Mouse (Mus musculus) intestine, postnatal 0 days (tissue): ENCODE results near the gene Olfr145. TPM values are rescaled to one million over a fixed set of nuclear protein-coding genes. Genes with fewer than 3 reads are reported as not detected.

Experiments
- ATAC-seq: fragments of 200-750 bp; cut with Nextera tagmentation; 2 replicates; pipeline ENCODE4 v1.8.0; 2017; ENCODE audit warnings: mild to moderate bottlenecking, moderate TSS enrichment, moderate library complexity
- H3K27ac ChIP-seq: fragments of 300-500 bp; sonication (generic); 2 replicates; pipeline ENCODE4 v1.5.1; 2014; ENCODE audit warnings: mild to moderate bottlenecking, low read depth, low read length, moderate library complexity
- H3K27me3 ChIP-seq: fragments of 300-500 bp; sonication (generic); replicated peaks from 2 replicates; pipeline ENCODE4 v1.6.1; 2014; ENCODE audit warnings: low read length, mixed read lengths; ENCODE audit not compliant: control insufficient read depth, insufficient read depth
- H3K36me3 ChIP-seq: fragments of 300-500 bp; sonication (generic); 2 replicates; pipeline ENCODE4 v1.6.1; 2014; ENCODE audit warnings: mild to moderate bottlenecking, moderate library complexity; ENCODE audit not compliant: control insufficient read depth, insufficient read depth
- H3K4me1 ChIP-seq: fragments of 300-500 bp; sonication (generic); replicated peaks from 2 replicates; pipeline ENCODE4 v1.6.1; 2014; ENCODE audit warnings: antibody characterized with exemption, low read length, mixed read lengths; ENCODE audit not compliant: control insufficient read depth, insufficient read depth
- H3K4me2 ChIP-seq: fragments of 300-500 bp; sonication (generic); replicated peaks from 2 replicates; pipeline ENCODE4 v1.6.1; 2014; ENCODE audit warnings: low read depth, mild to moderate bottlenecking, moderate library complexity
- H3K4me3 ChIP-seq: fragments of 300-500 bp; sonication (generic); 2 replicates; pipeline ENCODE4 v1.5.1; 2014; ENCODE audit warnings: low read depth, low read length
- H3K9ac ChIP-seq: fragments of 300-500 bp; sonication (generic); 2 replicates; pipeline ENCODE4 v1.6.1; 2014; ENCODE audit warnings: mild to moderate bottlenecking, low read depth, low read length
- H3K9me3 ChIP-seq: fragments of 300-500 bp; sonication (generic); 2 replicates; pipeline ENCODE4 v1.6.1; 2016; ENCODE audit warnings: mixed run types; ENCODE audit not compliant: control insufficient read depth
- CTCF ChIP-seq: sonication (generic); IDR thresholded peaks from 2 replicates; pipeline ENCODE4 v1.5.1; 2016; ENCODE audit warnings: low read depth, mild to moderate bottlenecking, control low read depth, antibody characterized with exemption, moderate library complexity
- whole genome bisulfite sequencing: fragments of 180-500 bp; shearing (Covaris S2); extraction: QIAGEN DNeasy Blood & Tissue Kit; methylation state at CpG from one replicate; pipeline ENCODE4 v1.1.7; 2014; 5-methylcytosine and 5-hydroxymethylcytosine counted together
- polyA plus RNA-seq: library from polyadenylated mRNA; unstranded; fragments of >200 nt; fragmentation: Nextera tagmentation; extraction: Ambion mirVana; gene quantifications from 2 replicates; pipeline ENCODE4 v1.2.1, GENCODE M21; 2015

Gene Olfr145
- polyA plus RNA-seq, 1 experiment from 2014 or later: not detected

DNA sequence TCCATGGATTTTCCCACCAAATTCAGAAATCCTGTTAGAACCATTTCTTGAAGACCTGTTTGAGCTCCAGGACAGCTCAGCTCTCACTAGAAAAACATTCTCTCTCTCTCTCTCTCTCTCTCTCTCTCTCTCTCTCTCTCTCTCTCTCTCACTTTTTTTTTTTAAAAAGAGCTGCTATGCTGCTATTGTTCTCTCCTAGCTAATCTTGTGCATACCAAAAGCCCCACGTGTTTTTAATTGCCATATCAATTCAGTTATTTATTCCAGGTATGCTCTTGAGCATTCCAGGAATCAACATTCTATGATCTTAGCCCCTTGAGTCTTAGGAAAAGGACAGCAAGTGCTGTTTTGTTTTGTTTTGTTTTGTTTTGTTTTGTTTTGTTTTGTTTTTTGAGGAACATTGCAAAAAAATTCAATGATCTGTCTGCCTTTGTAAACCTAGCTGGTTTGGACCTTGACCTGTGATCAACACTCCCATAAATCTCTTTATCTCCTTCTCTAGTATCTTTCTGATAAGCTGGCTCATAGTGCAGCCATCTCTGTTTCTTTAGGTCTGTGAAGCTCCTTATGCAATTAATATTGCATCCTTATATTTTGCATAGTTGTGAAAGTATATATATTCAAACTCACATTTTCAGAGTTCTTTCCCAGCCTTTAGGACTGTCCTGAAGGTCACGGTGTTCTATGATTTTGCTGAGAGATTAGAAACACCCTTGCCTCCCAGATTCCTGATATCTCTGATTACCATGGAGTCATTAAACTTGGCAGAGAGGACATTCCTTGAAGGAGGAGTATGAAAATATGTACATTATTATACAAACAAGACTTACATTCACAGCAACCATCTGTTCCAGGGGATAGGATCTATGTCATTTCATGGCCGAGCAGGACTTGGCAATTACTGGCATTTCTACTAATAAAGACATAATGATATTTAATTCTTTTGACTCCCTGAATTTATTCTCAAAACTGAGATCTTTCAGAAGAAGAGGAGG lies 29.8 kb downstream of the Olfr145 start:
- WGBS: 22% methylated on average over 3 of the region's 3 CpGs
- no peak overlapping the region for H3K9ac ChIP-seq
- no peaks in the 10 kb centered on the region for H3K36me3 ChIP-seq
- no peak for TF ChIP-seq CTCF
- no peaks in the 10 kb centered on the region for H3K27me3 ChIP-seq
- H3K4me3 ChIP-seq: no peak overlapping the region
- H3K27ac ChIP-seq: no peak overlapping the region
- H3K9me3 ChIP-seq: no peaks in the 10 kb centered on the region
- ATAC-seq: peak; percentile 79
- H3K4me1 ChIP-seq: no peaks in the 10 kb centered on the region
- H3K4me2 ChIP-seq: no peak overlapping the region

DNA sequence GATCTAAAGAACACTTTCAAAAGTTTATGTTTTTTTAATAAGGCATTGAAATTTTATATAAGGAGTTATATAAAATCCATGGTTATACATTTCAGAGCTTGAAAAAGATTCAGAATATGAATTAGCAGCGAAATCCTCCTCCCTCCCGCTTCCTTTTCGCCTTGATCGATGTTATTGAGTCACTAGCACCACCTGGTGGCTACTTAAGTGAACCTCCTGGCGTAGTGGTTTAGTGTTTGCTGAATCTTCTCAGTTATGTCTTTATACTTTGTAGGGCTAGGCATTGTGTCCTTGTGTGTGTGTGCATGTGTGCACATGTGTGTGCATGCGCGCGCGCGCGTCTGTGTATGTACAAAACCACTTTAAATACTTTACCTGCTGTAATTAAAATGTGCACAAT lies 36.0 kb downstream of the Olfr145 start:
- Histone ChIP-seq H3K27me3 (no peaks in the 10 kb centered on the region), H3K4me3 (no peak overlapping the region), H3K9ac (no peak overlapping the region), H3K27ac (no peak overlapping the region), H3K4me2 (no peak overlapping the region), H3K36me3 (no peaks in the 10 kb centered on the region), H3K9me3 (no peaks in the 10 kb centered on the region), H3K4me1 (no peaks in the 10 kb centered on the region)
- 5% methylated on average over 11 of the region's 11 CpGs for WGBS
- TF ChIP-seq CTCF: peak; percentile 88
- no peak for ATAC-seq

DNA sequence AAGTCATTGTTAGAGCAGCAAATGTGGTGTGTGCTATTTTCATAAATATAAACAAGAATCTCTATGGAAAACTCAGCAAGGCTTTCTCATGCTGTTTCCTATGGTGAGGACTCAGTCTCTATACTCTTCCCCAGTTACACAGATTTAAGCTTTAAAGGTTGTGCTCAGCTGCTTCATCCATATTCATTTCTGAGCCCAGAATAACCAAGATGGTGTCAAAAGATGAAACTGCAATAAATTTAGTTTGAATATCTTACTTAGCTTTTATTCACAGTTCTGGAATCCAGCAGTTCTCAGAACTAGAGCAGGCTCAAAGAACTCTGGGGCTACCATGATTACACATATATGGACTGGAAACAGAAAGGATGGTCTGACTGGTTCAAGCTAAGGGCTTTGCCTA lies 37.6 kb downstream of the Olfr145 start:
- no peaks in the 10 kb centered on the region for H3K36me3 ChIP-seq

DNA sequence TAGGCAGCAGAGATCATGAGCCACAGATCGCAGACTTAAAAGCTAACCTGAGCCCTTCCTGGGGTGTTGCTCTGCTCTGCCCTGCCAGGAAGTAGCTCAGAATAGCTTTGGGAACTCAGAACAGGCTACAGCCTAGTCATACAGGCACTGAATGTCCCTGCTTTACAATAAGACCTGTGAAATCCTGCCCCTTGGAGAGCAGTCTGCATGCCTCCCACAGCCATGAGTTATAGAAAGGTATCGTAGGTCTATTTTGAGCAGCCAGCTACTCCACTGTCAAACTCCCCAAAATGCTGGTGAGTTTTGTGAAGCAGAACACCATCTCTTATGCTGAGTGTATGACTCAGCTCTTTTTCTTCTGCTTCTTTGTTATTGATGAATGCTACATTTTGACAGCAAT lies 44.6 kb downstream of the Olfr145 start:
- Histone ChIP-seq H3K4me3 (no peak overlapping the region), H3K9ac (no peak overlapping the region), H3K4me1 (no peaks in the 10 kb centered on the region), H3K4me2 (no peak overlapping the region), H3K36me3 (no peaks in the 10 kb centered on the region), H3K27me3 (no peaks in the 10 kb centered on the region), H3K9me3 (no peaks in the 10 kb centered on the region), H3K27ac (no peak overlapping the region)
- no peak for TF ChIP-seq CTCF
- WGBS: 98% methylated on average over 2 of the region's 2 CpGs
- ATAC-seq: no peak

More for the DNA sequence above, 37.6 kb downstream of the Olfr145 start:
- no peak for ATAC-seq
- H3K9me3 ChIP-seq: no peaks in the 10 kb centered on the region
- no peak overlapping the region for H3K27ac ChIP-seq
- H3K9ac ChIP-seq: no peak overlapping the region
- no peak overlapping the region for H3K4me2 ChIP-seq
- TF ChIP-seq CTCF: no peak
- no peaks in the 10 kb centered on the region for H3K4me1 ChIP-seq
- no peak overlapping the region for H3K4me3 ChIP-seq
- H3K27me3 ChIP-seq: no peaks in the 10 kb centered on the region

Other genes with a start within 250 kb of the Olfr145 start
- 261 and 265 TPM in 2 replicates for gene Tbrg1, start 239.4 kb upstream of the Olfr145 start, polyA plus RNA-seq
- gene Panx3, start 227.5 kb upstream of the Olfr145 start, polyA plus RNA-seq: not detected in 2 replicates
- gene Olfr160, start 180.5 kb upstream of the Olfr145 start, polyA plus RNA-seq: not detected in 2 replicates
- gene Olfr874, start 151.6 kb upstream of the Olfr145 start, polyA plus RNA-seq: not detected in 2 replicates
- not detected in 2 replicates for gene Olfr875, start 124.9 kb upstream of the Olfr145 start, polyA plus RNA-seq
- not detected in 2 replicates for gene Olfr876, start 93.7 kb upstream of the Olfr145 start, polyA plus RNA-seq
- not detected in 2 replicates for gene Olfr877, start 42.5 kb upstream of the Olfr145 start, polyA plus RNA-seq
- gene Olfr878, start 21.1 kb downstream of the Olfr145 start, polyA plus RNA-seq: not detected in 2 replicates
- not detected in 2 replicates for gene Olfr881, start 95.1 kb downstream of the Olfr145 start, polyA plus RNA-seq
- not detected in 2 replicates for gene Olfr883, start 129.1 kb downstream of the Olfr145 start, polyA plus RNA-seq
- gene Olfr884, start 149.8 kb downstream of the Olfr145 start, polyA plus RNA-seq: not detected in 2 replicates
- not detected in 2 replicates for gene Olfr885, start 164.6 kb downstream of the Olfr145 start, polyA plus RNA-seq
- not detected in 2 replicates for gene Olfr887, start 187.3 kb downstream of the Olfr145 start, polyA plus RNA-seq
- not detected in 2 replicates for gene Olfr888, start 211.4 kb downstream of the Olfr145 start, polyA plus RNA-seq
- not detected in 2 replicates for gene Olfr889, start 218.5 kb downstream of the Olfr145 start, polyA plus RNA-seq
- gene Olfr890, start 245.8 kb downstream of the Olfr145 start, polyA plus RNA-seq: not detected in 2 replicates